Mouse (Mus musculus): ENCODE data around the gene Tppp2.

The Tppp2 gene

DNA sequence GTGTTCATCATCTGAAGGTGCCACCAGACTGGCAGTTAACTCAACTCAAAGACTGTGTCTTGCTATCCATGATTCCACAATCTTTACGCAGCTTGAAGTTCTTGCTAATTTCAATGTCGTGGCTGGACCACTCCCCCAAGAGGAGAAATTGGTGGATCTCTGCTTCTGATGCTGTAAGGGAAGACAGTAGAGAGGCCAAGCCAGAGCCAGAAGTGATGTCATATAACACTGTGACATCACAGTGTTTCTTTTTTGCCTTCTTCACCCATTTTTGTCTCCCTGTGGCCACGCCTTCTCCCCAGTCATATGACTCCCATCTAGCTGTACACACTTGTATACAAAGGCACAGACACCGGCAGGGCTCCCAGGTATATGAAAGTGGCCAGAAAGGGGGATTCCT lies at the start of gene Tppp2:
Gene Tppp2, plus strand, starts transcription at position 301 of the 400 bp plus-strand sequence.
- DNase-seq = no peak

DNA sequence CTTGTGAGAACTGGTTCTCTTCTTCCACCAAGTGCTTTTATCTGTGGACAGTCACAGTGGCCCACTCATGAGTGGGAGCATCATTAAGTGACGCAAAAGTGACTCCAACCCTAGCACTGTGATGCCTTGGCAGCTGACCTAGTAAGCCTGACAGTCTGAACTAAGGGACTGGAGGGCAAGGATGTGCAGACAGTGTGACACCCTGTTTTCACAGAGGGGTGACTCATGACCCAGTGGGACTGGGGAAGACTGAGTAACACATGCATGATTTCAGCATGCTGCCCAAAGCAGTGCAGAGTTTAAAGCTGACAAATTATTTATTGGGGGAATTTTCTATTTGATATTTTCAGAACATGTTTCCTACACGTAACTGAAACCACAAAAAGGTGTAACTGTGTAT lies 47.5 kb upstream of the Tppp2 start:
- DNase-seq = no peak

DNA sequence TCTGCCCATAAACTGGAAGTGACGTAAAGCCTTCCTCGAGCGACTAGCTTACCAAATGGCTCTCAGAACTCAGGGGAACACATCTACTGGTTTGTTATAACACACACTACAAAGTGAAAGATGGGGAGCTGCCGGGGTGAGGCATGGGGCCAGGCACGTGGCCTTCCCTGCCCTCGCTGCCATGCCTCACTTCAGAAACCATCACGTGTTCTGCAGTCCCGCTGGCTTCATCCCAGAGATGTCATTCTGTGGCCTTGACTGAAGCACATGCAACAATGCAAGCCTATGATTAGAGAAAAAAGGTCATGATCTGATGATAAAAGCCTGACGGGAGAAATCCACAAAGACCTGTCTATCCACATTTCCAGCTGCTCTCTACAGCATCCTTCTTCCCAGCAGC lies 46.5 kb upstream of the Tppp2 start:
- DNase-seq = no peak

DNA sequence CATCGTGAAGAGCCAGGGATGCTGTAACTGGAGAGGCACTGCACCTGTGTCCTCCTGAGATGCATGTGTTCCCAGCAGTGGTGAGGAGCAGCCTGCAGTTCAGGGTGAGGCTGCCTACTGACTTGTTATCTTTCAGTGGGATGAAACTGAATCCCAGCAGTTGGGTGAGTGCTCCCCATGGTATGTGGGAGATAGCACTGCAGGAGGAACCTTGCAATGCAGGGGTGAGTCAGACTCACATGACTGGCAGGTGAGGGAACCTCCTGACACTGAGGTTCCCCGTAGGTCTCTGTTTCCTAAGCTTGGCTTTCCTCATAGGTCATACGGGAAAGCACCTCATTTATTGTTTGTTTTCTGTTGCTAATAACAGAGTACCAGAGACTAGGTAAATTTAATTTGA lies 40.7 kb upstream of the Tppp2 start:
- DNase-seq = no peak

DNA sequence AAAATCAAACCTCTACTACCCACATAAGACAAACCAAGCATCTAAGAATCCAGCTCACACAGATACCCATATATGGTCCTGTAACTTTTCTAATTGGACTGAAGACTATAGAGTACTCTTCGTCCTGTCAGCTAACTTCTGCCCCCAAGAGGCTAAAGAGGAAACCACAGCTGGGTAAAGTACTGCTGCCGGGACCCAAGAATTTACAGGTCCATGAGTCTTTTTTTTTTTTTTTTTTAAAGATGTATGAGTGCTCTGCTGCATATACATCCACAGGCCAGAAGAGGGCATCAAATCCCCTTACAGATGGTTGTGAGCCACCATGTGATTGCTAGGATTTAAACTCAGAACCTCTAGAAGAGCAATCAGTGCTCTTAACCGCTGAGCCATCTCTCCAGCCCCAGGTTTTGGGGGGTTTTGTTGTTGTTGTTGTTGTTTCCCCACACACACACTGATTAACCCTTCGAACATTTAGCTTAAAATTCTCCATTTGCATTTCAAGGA lies 34.6 kb upstream of the Tppp2 start:
- DNase-seq = peak; percentile 65

DNA sequence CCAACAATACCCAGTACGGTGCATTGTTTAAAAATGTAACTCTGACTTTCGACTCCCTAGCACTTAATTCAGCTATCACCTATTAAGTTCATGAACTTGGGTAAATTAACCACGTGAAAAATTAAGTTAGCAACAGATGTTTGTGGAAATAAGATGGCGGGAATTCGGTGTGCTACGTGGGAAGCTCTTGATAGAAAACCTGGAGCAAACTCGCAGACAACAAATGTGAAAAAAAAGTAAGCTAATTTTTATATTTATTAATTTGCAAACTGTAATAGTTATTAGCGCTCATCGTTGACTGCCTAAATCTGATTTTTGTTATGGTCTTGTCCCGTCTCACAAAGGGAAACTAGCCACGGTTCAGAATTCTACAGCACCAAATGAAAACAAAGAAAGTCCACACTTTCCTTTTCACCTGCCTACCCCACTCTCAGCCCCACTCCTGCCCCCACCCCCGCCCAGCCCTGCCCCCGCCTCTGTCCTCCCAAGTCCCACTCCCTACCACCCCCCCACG lies 34.1 kb upstream of the Tppp2 start:
- no peak for DNase-seq

DNA sequence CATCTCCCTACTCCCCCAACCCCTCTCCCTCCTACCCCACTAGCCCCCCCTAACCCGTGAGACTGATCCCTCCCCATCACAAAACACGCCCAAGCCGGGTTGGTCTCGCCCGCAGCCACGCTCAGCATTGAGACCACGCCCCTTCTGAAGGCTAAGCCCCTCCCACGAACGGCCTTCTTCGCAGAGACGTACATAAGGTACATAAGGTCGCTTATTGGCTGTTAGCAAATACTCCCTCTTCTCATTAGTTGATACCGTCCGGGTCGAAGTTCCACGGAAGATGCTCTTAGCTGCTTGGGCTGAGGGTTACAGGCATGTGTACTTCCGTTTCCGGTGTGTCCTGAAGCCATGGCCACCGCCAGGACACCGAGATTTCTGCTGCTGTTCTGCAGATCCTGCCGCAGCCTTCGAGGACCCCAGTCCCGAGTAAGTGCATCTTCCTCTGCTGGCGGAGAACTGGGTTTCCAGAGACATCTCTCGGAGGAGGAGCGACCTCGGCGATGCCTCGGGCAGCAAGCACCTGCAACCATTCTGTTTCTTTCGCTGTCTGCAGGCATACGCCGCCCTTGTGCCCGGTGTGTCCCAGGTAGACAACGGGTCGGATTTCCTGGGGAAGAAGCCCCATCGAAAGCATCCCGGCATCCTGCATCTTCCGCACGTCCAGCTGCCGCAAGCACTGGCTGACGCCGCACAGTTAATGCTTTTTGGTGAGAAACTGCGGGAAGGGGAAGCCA lies 33.5 kb upstream of the Tppp2 start, which contains the start of gene Mettl17:
Gene Mettl17, plus strand, starts transcription at position 245 of the 734 bp plus-strand sequence.
- peak; percentile 94 for DNase-seq

DNA sequence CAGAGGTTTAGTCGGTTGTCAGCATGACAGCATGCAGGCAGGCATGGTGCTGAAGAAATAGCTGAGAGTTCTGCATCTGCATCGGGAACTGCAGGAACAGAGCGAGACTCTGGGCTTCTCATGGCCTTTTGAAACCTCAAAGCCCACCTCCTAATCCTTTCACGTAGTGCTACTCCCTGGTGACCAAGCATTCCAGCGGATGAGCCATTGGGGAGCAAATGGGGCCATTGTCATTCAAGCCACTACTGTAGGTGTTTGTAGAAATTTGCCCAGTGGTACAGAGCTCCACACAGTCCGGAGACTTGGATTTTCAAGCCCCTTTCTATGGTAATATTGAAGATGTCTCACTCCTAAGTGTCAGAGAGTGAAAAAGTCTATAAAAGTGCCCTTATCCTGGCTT lies 32.2 kb upstream of the Tppp2 start:
- DNase-seq = no peak

DNA sequence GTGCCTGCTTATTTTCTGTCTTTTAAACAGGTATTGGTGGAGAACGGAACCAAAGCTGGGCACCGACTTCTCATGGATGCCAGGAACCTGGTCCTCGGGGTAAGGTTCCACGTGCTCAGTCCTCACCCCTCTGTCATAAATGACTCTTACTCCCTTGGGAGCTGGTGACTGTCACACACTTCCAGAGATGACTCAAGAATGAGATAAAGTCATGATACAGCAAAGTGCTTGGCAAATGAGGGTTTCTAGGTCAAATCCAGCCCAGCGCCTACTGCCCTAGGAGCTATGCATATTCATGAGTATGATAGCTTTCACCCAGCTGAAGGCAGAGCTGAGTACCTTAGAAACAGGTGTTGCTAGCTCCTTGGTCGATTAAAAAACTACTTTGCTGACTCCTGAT lies 28.4 kb upstream of the Tppp2 start:
- DNase-seq = no peak

DNA sequence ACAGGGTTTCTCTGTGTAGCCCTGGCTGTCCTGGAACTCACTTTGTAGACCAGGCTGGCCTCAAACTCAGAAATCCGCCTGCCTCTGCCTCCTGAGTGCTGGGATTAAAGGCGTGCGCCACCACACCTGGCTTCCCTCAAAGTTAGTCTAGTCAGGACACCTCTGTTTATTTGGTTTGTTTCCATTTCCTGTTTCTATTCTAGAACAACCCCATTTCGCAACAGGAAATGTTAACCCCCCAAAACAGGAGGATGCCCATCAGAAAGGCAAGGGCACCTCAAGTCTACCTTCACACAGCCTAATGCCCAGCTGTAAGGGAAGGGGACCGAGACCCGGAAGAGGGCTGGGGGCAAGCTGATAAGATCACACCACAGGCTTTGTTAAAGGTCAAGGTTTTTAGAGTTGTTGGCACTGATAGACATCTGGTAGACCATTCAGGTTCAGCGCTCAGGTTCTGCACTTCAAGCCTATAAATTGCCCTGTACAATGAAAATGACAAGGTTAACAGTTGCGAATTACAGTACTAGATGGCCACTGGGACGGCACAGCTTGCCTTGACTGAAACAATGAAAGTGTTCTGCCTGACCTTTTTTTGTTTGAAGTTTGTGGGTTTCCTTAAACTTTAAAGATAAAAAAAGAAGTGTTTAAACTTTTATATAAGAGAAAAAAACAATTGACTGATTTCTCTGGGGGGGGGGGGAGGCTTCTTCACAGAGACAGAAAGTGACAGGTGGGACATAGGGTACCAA lies 25.9 kb upstream of the Tppp2 start, which contains the start of gene Slc39a2:
Gene Slc39a2, plus strand, starts transcription at position 699 of the 749 bp plus-strand sequence.
- no peak for DNase-seq

DNA sequence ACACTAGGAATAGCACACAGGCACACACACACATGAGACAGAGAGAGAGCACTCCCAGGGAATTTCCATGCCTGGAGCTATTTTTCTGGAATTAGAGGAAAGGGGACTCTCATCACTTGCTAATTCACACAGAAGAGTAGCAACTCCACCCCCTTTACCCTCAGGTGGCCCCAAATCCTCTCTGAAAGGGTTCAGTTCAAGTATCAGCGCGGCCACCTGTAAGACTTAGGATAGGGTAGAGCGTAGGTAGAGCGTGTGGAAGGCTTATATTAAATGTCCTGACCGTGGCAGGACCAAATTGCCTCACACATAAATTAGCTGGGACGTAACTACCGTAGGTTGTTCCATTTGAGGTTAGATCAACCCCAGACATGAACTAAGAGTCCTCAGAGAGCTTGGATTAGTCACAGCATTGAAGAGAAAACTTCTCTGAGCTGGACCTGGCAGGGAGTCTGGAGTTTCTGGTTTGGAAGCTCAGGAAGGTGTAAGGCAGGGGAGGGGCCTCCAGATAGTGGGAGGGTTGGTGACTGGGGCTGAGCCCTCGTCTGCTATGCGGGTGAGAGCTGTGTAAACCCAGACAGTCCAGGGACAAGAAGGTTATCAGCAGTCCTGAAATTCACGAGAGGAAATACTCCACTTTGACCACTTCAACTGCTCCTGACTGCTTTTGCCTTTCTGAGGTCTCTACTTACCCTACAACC lies 25.0 kb upstream of the Tppp2 start:
- no peak for DNase-seq

DNA sequence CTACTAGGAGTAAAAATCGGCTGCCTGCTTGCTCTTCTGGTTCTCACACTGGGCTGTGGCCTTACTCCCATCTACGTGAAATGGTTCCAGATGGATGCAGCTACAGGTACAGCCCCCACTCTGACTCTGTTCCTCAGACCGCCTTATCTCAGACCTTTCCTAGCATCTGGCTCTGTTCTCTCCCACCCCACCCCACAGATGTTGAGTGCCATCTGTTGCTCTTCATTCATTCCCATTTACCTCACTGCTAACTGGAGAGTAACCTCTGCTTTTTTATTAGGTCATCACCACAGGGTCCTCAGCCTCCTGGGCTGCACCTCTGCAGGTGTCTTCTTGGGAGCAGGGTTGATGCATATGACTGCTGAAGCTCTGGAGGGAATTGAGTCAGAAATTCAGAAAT lies 24.4 kb upstream of the Tppp2 start:
- DNase-seq = no peak

DNA sequence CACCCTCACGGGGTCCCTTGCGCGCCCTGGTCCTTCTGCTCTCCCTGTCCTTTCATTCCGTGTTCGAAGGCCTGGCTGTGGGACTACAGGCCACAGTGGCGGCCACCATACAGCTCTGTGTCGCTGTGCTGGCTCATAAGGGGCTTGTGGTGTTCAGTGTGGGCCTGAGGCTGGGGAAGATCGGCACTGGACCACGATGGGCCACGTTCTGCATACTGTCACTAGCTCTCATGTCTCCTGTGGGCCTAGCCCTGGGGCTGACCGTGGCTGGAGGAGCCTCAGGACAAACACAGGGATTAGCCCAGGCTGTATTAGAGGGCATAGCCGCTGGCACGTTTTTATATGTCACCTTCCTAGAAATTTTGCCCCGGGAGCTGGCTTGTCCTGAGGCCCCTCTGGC lies 23.2 kb upstream of the Tppp2 start:
- no peak for DNase-seq

DNA sequence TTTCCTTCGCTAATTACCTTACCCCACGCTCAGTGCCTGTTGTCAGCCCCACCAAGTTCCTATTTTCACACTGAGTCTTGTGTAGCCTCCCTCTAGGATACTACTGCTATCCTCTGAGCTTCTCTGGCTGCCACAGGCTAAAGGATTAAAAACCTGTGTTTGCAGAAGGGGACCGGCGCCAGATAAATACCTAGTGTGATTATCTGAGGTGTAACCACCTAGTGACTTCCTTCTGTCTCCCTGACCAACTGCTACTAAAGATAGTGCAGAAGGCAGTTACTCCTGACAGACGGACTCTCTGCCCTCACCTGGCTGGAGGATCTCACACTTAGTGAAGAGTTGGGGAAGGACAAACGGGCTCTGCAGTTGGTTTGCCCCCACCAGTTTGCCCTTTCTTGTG lies 22.2 kb upstream of the Tppp2 start:
- DNase-seq = no peak

DNA sequence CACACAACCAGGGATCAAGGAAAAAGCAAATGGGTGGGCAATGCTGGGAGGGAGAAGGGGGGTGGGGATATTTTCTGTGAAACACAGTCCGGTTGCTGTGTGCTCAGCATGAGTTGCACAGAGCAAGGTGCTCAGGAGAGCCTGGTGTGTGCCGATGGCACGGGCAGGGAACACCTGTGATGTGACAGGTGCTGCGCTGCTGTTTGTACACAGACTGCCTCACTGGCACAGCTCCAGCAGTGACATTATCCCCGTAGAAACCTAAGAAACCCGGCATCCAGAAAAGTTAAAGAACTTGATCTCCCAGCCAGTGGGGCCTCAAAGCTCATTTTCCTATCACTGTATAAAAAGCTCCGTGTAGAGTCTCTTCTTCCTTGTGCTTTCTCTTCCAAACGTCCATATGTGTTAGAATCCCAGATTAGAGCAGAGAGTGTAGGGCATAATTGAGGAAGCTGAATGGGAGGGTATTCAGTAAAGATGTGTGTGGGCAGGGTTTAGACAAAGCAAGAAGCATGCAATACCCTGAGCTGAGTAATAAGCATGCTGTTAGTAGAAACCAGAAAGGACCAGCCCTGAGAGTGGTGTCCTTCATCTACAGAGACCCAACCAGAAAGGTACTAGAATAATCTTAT lies 21.6 kb upstream of the Tppp2 start:
- no peak for DNase-seq

DNA sequence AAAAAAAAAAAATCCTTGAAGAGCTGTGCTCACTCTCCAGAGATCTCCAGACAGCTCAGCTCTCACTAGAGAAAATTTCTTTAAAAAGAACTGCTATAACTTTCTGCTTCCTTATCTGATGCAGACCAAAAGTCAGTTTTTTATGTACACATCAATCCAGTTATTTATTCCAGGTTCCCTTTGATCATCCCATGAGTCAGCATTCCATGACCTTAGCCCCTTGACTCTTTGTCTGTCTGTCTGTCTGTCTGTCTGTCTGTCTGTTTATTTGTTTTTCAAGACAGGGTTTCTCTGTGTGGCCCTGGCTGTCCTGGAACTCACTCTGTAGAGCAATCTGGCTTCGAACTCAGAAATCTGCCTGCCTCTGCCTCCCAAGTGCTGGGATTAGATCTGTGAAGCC lies 18.9 kb upstream of the Tppp2 start:
- DNase-seq = no peak

DNA sequence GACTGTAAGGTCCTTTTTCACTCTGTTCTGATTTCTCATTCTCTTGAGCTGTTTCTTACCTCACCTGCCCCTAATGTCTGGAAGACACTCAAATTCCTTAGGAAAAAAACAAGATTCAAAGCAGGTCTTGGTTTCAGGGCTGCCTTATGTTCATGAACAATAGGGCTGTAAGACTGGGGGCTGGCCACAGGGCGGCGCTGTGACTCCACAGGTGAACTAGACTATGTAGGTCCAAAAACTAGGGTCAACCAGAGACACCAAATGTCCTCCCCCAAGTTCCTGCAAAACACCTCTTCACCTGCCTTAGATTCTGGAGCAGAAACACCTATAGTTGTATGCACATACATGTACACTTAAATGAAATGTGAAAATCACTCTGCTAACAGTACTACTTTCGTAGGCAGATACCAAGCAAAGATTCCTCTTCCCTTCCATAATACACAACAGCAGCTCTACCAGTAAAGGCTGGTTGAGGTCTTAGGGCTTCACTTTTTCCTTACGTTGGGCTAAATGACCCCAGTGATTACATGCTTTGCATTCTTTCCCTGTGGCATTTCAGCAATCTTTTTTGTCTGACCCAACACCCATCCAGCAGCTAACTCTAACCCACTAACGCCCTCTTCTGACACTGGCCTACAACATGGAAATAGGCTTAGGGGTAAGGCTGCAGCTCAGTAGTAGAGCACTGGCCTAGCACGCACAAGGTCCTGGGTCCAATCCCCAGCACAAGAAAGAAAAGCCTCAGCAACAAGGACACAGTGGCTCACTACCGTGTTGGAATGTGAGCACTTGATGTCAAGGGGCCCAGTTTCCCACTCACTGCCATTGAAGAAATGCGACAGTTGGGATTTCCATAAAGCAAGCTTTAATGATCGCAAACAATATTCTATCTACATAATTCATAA lies 15.2 kb upstream of the Tppp2 start:
- DNase-seq = peak; percentile 58

DNA sequence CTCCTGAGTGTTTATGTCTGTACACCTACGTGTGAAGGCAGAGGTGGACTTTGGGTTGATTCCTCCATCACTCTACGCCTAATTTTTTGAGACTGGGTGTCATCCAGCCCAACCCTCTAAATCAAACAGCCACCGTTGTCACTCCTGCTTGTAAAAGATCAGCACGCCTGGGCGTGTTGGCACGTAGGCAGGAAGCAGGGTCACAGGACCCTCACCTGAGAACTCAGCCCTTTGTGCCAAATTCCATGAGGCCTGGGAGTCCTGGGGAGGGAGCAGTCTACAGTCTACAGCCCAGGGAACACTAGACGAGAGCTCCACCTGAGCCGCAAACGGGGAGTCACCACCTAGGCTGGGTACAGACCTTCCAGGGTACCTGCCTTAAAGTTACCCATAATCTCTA lies 14.4 kb upstream of the Tppp2 start:
- no peak for DNase-seq

DNA sequence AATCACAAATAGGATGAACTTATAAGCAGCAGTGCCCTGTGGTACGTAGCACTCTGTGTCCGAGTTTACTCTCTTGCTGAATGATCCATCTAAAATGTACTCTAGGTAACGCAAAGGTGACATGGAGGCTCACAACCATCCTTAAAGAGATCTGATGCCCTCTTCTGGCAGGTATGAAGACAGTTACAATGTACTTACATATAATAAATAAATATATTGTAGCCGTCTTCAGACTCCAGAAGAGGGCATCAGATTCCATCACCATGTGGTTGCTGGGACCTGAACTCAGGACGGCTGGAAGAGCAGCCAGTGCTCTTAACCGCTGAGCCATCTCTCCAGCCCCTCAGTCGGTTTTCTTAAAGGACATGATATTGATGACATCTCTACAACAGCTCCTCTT lies 13.5 kb upstream of the Tppp2 start:
- DNase-seq = no peak

DNA sequence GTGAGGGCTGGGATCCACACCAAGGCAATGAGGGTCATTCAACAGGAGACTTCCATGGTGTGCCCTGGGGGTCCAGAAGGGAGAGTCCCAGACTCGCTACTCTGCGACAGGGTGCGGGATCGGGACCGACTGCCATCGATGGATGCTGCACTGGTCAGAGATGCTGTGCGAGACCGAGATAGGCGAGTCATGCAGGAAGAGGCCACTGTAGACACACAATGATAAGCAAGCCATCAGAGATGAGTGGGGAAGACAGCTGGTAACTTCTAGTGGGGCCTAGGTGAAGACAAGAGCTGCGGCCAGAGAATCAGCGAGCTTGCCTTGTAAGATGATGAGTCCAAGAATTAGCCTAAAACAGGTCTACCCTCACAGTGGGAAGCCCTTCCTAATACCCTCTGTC lies 12.1 kb upstream of the Tppp2 start:
- no peak for DNase-seq

DNA sequence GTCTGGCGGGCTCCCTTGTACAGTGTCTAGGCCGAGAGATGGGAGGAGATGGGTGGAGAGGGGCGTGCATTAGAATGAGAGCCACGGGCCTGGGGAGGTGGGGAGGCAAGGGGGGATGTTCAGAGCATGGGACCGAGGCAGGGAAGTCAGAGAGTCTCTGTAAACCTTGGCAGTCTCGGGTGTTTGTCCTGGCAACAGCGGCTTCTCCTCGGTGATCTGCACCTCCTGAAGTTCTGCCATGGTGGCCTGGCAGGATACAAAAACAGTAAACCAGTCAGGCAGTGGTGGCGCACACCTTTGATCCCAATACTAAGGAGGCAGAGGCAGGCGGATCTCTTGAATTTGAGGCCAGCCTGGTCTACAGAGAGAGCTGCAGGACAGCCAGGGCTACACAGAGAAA lies 6.9 kb upstream of the Tppp2 start:
- no peak for DNase-seq
